Mouse (Mus musculus) midbrain, embryonic 11.5 days (tissue): Measurements from ENCODE around the gene Aicda. TPM values are rescaled to one million over a fixed set of nuclear protein-coding genes. Genes with fewer than 3 reads are reported as not detected.
A peak's percentile ranks its signal among the peaks of the same experiment; 100 is the strongest.

Experiments used
- ATAC-seq: fragments of 200-750 bp; cut with Nextera tagmentation; 2 replicates; pipeline ENCODE4 v1.8.0; 2017; ENCODE audit warnings: moderate TSS enrichment, moderate library complexity; ENCODE audit not compliant: low FRiP score
- DNase-seq: peaks from one replicate; pipeline ENCODE4 v3.0.0; 2015; ENCODE audit warnings: low spot score; ENCODE audit errors: missing footprints
- H3K27ac ChIP-seq: fragments of 300-500 bp; sonication (generic); 2 replicates; pipeline ENCODE4 v1.5.1; 2014; ENCODE audit warnings: low read depth, low read length
- H3K27me3 ChIP-seq: fragments of 300-500 bp; sonication (generic); 2 replicates; pipeline ENCODE4 v1.6.1; 2014; ENCODE audit warnings: mild to moderate bottlenecking, low read length, moderate library complexity, mixed read lengths; ENCODE audit not compliant: control insufficient read depth, insufficient read depth
- H3K36me3 ChIP-seq: fragments of 300-500 bp; sonication (generic); 2 replicates; pipeline ENCODE4 v1.6.1; 2014; ENCODE audit warnings: mild to moderate bottlenecking, low read length, moderate library complexity, mixed read lengths; ENCODE audit not compliant: control insufficient read depth, insufficient read depth
- H3K4me1 ChIP-seq: fragments of 300-500 bp; sonication (generic); 2 replicates; pipeline ENCODE4 v1.6.1; 2014; ENCODE audit warnings: low read length; ENCODE audit not compliant: control insufficient read depth, insufficient read depth
- H3K4me2 ChIP-seq: fragments of 300-500 bp; sonication (generic); 2 replicates; pipeline ENCODE4 v1.6.1; 2014; ENCODE audit warnings: mild to moderate bottlenecking, moderate library complexity
- H3K4me3 ChIP-seq: fragments of 300-500 bp; sonication (generic); 2 replicates; pipeline ENCODE4 v1.5.1; 2014; ENCODE audit warnings: low read depth, low read length
- H3K9ac ChIP-seq: fragments of 300-500 bp; sonication (generic); 2 replicates; pipeline ENCODE4 v1.6.1; 2014; ENCODE audit warnings: low read length
- H3K9me3 ChIP-seq: fragments of 300-500 bp; sonication (generic); 2 replicates; pipeline ENCODE4 v1.6.1; 2016; ENCODE audit warnings: low read length; ENCODE audit not compliant: control insufficient read depth
- WGBS: fragments of 180-500 bp; shearing (Covaris S2); extraction: QIAGEN DNeasy Blood & Tissue Kit; methylation state at CpG from one replicate; pipeline ENCODE4 v1.1.7; 2014; 5-methylcytosine and 5-hydroxymethylcytosine counted together
- polyA plus RNA-seq: library from polyadenylated mRNA; unstranded; fragments of >200 nt; fragmentation: Nextera tagmentation; extraction: Ambion mirVana; gene quantifications from 2 replicates; pipeline ENCODE4 v1.2.1, GENCODE M21; 2014

Gene Aicda
- polyA plus RNA-seq, 1 experiment from 2014 or later: not detected

DNA sequence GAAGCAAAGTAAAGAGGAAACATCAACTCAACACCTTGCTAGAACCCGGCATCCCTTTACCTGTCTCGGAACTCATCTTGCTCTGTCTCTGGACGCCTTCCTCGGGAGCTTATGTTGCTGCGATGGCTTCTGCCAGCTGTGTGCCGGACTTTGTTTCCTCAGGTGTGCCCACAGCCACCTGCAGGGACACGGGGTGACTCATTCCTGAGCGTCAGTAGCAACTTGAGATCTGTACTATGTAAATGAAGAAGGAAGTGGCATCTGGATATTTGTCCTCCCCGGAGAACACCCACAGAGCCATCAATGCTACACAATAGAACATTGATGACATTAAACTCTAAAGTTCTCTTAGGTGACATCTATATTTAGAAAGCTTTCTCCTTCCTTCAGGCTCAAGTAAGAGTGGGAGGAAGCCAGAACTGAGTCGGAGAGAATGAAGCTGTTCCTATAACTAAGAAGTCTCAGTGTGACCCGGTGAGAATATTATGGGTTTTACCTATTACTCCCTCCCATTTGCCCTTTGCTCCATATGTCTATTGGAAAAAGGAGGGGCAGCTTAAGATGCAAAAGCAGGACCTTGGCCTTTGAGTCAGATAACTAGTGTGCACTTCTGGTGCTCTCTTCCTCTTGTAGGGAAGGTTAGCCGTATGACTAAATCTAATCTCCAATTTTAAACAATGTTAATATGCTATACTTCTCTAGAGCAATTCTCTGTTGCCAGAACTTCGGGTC lies 37.6 kb downstream of the Aicda start:
- DNase-seq (no peak), ATAC-seq (no peak)
- WGBS: 87% methylated on average over 13 of the region's 13 CpGs
- no peaks in the 10 kb centered on the region for H3K27me3 ChIP-seq
- no peak overlapping the region for H3K27ac ChIP-seq
- H3K9me3 ChIP-seq: no peaks in the 10 kb centered on the region
- H3K9ac ChIP-seq: no peak overlapping the region
- H3K4me1 ChIP-seq: no peaks in the 10 kb centered on the region
- H3K36me3 ChIP-seq: no peaks in the 10 kb centered on the region
- H3K4me2 ChIP-seq: no peak overlapping the region
- no peak overlapping the region for H3K4me3 ChIP-seq

DNA sequence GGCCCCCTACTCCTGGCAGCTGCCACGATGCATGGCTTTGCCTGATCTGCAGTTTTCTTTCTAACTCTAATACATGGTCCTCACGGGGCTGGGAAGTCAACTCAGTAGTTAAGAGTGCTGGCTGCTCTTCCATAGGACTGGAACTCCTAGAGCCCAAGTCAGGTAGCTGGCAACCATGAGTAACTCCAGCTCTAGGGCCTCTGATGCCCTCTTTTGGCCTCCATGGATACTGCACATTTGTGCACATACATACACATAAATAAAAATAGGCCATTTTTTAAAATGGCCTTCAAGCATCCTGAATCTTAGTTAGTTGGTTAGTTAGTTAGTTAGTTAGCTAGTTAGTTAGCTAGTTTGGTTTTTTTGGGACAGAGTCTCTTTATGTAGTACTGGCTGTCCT lies 39.3 kb downstream of the Aicda start:
- ATAC-seq (no peak), DNase-seq (no peak)
- 90% methylated on average over 2 of the region's 2 CpGs for WGBS
- no peak overlapping the region for H3K9ac ChIP-seq
- H3K36me3 ChIP-seq: no peaks in the 10 kb centered on the region
- H3K4me3 ChIP-seq: no peak overlapping the region
- H3K4me2 ChIP-seq: no peak overlapping the region
- H3K9me3 ChIP-seq: no peaks in the 10 kb centered on the region
- H3K27ac ChIP-seq: no peak overlapping the region
- H3K4me1 ChIP-seq: no peaks in the 10 kb centered on the region
- no peaks in the 10 kb centered on the region for H3K27me3 ChIP-seq

DNA sequence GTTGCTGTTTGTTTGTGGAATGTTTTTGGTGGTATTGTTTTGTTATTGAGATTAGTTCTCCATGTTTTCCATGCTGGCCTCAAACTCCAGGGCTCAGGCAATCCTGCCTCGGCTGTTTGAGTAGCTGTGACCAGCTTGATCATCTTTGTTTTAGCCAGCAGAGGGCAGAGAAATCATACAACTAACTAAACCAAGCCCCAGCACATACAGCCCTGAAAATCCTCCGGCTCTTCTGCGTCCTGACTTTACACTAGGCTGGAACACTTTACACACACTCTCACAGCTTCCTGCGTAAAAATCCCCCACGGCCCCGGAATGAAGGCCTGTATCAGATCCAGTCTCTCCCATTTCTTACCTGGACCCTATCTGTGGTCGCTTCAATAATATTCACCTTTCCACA lies 42.0 kb downstream of the Aicda start:
- H3K27me3 ChIP-seq: no peaks in the 10 kb centered on the region
- H3K9me3 ChIP-seq: no peaks in the 10 kb centered on the region
- no peak overlapping the region for H3K27ac ChIP-seq
- no peak overlapping the region for H3K4me2 ChIP-seq
- H3K4me3 ChIP-seq: no peak overlapping the region
- no peaks in the 10 kb centered on the region for H3K36me3 ChIP-seq
- WGBS: 37% methylated on average over 7 of the region's 7 CpGs
- no peaks in the 10 kb centered on the region for H3K4me1 ChIP-seq
- 0 out of 2 replicates have a peak, but pooled peaks have one; percentile 42 for ATAC-seq
- peak; percentile 85 for DNase-seq
- H3K9ac ChIP-seq: no peak overlapping the region

DNA sequence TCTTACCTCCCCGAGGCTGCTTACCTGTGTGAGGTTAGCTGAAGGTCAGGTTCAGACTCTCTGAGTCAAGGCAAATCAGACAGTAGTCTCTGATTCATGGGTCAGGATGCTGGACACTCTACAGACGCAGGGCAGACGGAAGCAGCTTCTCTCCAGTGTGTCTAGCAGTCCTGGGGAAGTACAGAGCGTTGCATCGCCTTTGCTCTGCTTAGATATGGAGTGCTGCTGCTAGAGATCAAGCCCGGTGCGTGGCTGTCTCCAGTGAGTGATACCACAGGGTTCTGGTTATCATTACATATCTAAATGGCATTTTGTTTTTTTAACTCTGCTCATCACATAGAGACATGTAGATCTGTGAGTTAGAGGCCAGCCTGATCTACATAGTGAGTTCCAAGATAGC lies 43.0 kb downstream of the Aicda start:
- 89% methylated on average over 7 of the region's 7 CpGs for WGBS
- H3K27ac ChIP-seq: no peak overlapping the region
- no peaks in the 10 kb centered on the region for H3K4me1 ChIP-seq
- no peak overlapping the region for H3K9ac ChIP-seq
- no peaks in the 10 kb centered on the region for H3K36me3 ChIP-seq
- ATAC-seq (no peak), DNase-seq (no peak)
- H3K27me3 ChIP-seq: no peaks in the 10 kb centered on the region
- H3K4me3 ChIP-seq: no peak overlapping the region
- H3K4me2 ChIP-seq: no peak overlapping the region
- no peaks in the 10 kb centered on the region for H3K9me3 ChIP-seq

DNA sequence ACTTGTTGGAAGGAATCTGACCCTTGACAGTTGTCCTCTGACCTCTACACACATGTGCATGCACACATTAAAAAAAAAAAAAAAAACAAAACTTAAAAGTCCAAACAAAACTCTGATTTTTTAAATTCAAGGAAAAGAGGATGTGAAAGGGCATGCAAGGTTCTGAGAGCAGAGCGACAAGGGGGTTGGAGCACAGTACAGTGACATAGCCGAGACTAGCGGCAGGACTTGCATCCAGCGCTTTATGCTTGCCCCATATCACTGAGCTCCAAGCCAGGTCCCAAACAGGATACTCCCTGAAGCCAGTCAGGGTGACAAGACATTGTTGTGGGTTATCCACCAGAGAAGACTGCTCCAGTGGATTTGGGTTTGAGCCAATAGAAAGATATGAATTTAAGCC lies 44.4 kb downstream of the Aicda start:
- Histone ChIP-seq H3K4me2 (no peak overlapping the region), H3K4me1 (0 out of 2 replicates have a peak, but pooled peaks cover 2% of the 10 kb centered on the region), H3K9me3 (no peaks in the 10 kb centered on the region), H3K9ac (no peak overlapping the region), H3K4me3 (no peak overlapping the region), H3K36me3 (no peaks in the 10 kb centered on the region), H3K27me3 (no peaks in the 10 kb centered on the region), H3K27ac (no peak overlapping the region)
- WGBS: 94% methylated on average over 4 of the region's 4 CpGs
- ATAC-seq (no peak), DNase-seq (no peak)

DNA sequence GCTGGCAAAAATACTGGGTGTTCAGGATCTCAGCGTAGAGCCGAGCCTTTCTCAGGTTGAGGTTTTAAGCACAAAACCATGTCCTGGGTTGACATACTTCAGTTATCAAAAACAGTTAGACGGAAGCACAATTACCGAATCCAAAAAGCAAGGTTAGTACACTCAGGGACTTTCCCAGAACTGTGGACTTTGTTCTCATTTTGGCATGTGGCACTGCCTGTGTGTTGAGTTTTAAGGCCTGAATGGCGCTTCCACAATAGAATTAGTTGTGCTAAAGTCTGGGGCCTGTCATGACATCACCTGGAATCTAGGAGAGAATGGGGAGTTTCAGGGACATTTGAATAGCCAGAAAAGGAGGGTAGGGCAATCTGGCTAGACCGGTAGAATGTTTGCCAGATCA lies 44.8 kb downstream of the Aicda start:
- no peak overlapping the region for H3K9ac ChIP-seq
- no peak overlapping the region for H3K4me3 ChIP-seq
- H3K4me2 ChIP-seq: no peak overlapping the region
- no peak overlapping the region for H3K27ac ChIP-seq
- ATAC-seq: no peak
- DNase-seq: no peak
- no peaks in the 10 kb centered on the region for H3K27me3 ChIP-seq
- H3K4me1 ChIP-seq: 0 out of 2 replicates have a peak, but pooled peaks cover 2% of the 10 kb centered on the region
- no peaks in the 10 kb centered on the region for H3K9me3 ChIP-seq
- H3K36me3 ChIP-seq: no peaks in the 10 kb centered on the region
- 90% methylated on average over 6 of the region's 6 CpGs for WGBS

DNA sequence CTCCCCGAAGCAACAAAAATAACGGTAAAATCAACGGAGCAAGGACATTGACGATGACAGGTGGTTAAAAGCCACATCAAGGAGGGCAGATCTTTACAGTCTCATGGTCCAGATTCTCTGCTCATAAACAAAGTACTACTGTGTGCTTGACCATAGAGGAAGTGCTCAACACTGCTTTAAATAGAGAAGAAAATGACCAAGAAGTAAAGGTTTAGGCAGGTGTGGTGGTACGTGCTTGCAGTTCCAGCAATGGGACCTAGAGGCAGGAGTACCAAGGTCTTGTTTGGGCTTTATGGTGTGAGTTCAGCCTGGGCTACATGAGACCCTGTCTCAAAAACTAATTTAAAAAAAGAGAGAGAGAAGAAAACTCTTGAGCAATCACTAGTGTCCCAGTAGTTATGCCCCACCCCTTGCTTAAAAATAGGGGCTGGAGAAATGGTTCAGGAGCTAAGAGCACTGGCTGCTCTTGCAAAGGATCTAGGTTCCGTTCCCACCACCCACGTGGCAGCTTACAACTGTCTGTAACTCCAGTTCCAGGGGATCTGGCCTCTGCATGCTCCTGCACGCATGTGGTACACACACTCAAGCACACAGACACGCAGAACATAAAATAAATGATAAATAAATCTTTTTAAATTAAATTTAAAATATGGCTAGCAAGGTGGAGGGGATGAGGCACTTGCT lies 45.6 kb downstream of the Aicda start:
- Histone ChIP-seq H3K27me3 (no peaks in the 10 kb centered on the region), H3K36me3 (no peaks in the 10 kb centered on the region), H3K4me1 (0 out of 2 replicates have a peak, but pooled peaks cover 2% of the 10 kb centered on the region), H3K9me3 (no peaks in the 10 kb centered on the region), H3K9ac (no peak overlapping the region), H3K27ac (no peak overlapping the region), H3K4me3 (no peak overlapping the region), H3K4me2 (no peak overlapping the region)
- DNase-seq: no peak
- no peak for ATAC-seq
- 90% methylated on average over 9 of the region's 9 CpGs for WGBS

DNA sequence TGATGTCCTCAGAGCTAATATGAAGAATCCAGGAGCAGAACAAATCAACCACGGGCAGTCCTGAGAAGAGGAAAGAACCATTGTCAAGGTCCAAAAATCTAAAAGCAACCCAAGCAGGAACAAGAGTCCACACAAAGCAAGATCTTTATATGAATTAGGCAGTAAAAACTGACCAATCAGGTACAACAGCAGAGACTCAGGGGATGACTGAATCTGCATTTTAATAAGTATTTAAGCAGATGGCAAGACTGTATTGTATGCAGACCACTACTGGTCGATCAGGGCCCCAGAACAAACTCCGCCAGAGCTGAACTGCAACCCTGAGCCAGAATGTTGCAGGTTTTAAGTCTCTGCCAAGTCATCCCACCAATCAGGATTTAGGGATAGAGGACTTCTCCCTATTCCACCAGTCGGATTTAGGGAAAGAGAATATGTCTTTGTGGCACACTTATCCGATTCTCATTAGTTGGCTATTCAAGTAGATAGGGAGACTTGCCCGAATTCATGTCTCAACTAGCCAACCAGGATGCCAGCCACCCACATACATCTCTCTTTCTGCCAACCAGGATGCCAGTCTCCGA lies 46.6 kb downstream of the Aicda start:
- no peak for ATAC-seq

DNA sequence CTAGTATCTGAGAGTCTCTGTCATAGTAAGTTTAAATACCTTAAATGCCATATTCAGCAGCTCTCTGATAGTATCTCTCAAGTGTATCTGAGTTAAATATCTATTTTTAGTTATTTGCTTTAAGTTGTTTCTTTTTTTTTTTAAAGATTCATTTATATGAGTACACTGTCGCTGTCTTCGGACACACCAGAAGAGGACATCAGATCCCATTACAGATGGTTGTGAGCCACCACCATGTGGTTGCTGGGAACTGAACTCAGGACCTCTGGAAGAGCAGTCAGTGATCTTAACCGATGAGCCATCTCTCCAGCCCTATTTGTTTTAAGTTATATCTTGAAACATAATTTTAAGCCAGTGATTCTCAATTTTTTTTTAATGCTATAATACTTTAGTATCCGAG lies 47.4 kb downstream of the Aicda start:
- WGBS: 92% methylated on average over 4 of the region's 4 CpGs
- Histone ChIP-seq H3K4me2 (no peak overlapping the region), H3K36me3 (no peaks in the 10 kb centered on the region)

More for the DNA sequence above, 46.6 kb downstream of the Aicda start:
- WGBS: 87% methylated on average over 7 of the region's 7 CpGs
- DNase-seq: no peak
- H3K9me3 ChIP-seq: no peaks in the 10 kb centered on the region
- H3K27me3 ChIP-seq: no peaks in the 10 kb centered on the region
- H3K4me3 ChIP-seq: no peak overlapping the region
- no peak overlapping the region for H3K4me2 ChIP-seq
- no peak overlapping the region for H3K27ac ChIP-seq
- no peaks in the 10 kb centered on the region for H3K36me3 ChIP-seq
- H3K9ac ChIP-seq: no peak overlapping the region
- H3K4me1 ChIP-seq: 0 out of 2 replicates have a peak, but pooled peaks cover 2% of the 10 kb centered on the region

More for the DNA sequence above, 47.4 kb downstream of the Aicda start:
- no peak overlapping the region for H3K4me3 ChIP-seq
- 0 out of 2 replicates have a peak, but pooled peaks cover 2% of the 10 kb centered on the region for H3K4me1 ChIP-seq
- no peak for DNase-seq
- H3K9me3 ChIP-seq: no peaks in the 10 kb centered on the region
- ATAC-seq: no peak
- no peaks in the 10 kb centered on the region for H3K27me3 ChIP-seq
- no peak overlapping the region for H3K27ac ChIP-seq
- no peak overlapping the region for H3K9ac ChIP-seq
